Mouse (Mus musculus): ENCODE measurements around the gene Naa80.
A peak's percentile ranks its signal among the peaks of the same experiment; 100 is the strongest.

The Naa80 gene

GRCm38 (mm10) chr9:107578587-107578986 lies at the start of gene Naa80:
Gene Naa80 (plus strand): TSS chr9:107578887.
- DNase-seq (ENCODE audit: low spot score in 2 of 2), result no peak

GRCm38 (mm10) chr9:107533791-107534407 lies 44.8 kb upstream of the Naa80 start, which contains the start of gene Tmem115:
Gene Tmem115 (plus strand): TSS chr9:107533945.
- peak; percentile 96 to 98 for DNase-seq (ENCODE audit: low spot score in 2 of 2)

- no peak for DNase-seq (ENCODE audit: low spot score in 2 of 2)
Observed at GRCm38 (mm10) chr9:107534408-107535202, 44.1 kb upstream of the Naa80 start.

- peak; percentile 73 to 76 for DNase-seq (ENCODE audit: low spot score in 2 of 2)
Observed at GRCm38 (mm10) chr9:107538231-107538630, 40.5 kb upstream of the Naa80 start.

GRCm38 (mm10) chr9:107538711-107539110 lies 40.0 kb upstream of the Naa80 start:
- no peak for DNase-seq (ENCODE audit: low spot score in 2 of 2)

- DNase-seq (ENCODE audit: low spot score in 2 of 2), result no peak
Observed at GRCm38 (mm10) chr9:107539940-107540339, 38.7 kb upstream of the Naa80 start.

GRCm38 (mm10) chr9:107540420-107540819 lies 38.3 kb upstream of the Naa80 start:
- DNase-seq (ENCODE audit: low spot score in 2 of 2), result no peak

GRCm38 (mm10) chr9:107541005-107541404 lies 37.7 kb upstream of the Naa80 start:
- no peak for DNase-seq (ENCODE audit: low spot score in 2 of 2)

- DNase-seq (ENCODE audit: low spot score in 2 of 2), result peak; percentile 96
Observed at GRCm38 (mm10) chr9:107541474-107542351, 37.0 kb upstream of the Naa80 start, which contains the start of the genes Cyb561d2 and Nprl2. Gene Cyb561d2 (minus strand): TSS chr9:107542193. Gene Nprl2 (plus strand): TSS chr9:107542226.

- no peak for DNase-seq (ENCODE audit: low spot score in 2 of 2)
Observed at GRCm38 (mm10) chr9:107542352-107542686, 36.4 kb upstream of the Naa80 start.

GRCm38 (mm10) chr9:107542721-107543120 lies 36.0 kb upstream of the Naa80 start:
- DNase-seq (ENCODE audit: low spot score in 2 of 2), result no peak

GRCm38 (mm10) chr9:107543299-107543698 lies 35.4 kb upstream of the Naa80 start:
- no peak for DNase-seq (ENCODE audit: low spot score in 2 of 2)

- no peak for DNase-seq (ENCODE audit: low spot score in 2 of 2)
Observed at GRCm38 (mm10) chr9:107544196-107544700, 34.4 kb upstream of the Naa80 start.

- no peak for DNase-seq (ENCODE audit: low spot score in 2 of 2)
Observed at GRCm38 (mm10) chr9:107544729-107545128, 34.0 kb upstream of the Naa80 start.

GRCm38 (mm10) chr9:107545199-107545598 lies 33.5 kb upstream of the Naa80 start:
- no peak for DNase-seq (ENCODE audit: low spot score in 2 of 2)

GRCm38 (mm10) chr9:107545602-107546001 lies 33.1 kb upstream of the Naa80 start:
- DNase-seq (ENCODE audit: low spot score in 2 of 2), result peak in 1 of 2 experiments; percentile 78

- peak; percentile 94 for DNase-seq (ENCODE audit: low spot score in 2 of 2)
Observed at GRCm38 (mm10) chr9:107547026-107547425, 31.7 kb upstream of the Naa80 start, which contains the start of gene Zmynd10. Gene Zmynd10 (plus strand): TSS chr9:107547298.

- DNase-seq (ENCODE audit: low spot score in 2 of 2), result no peak
Observed at GRCm38 (mm10) chr9:107547957-107548356, 30.7 kb upstream of the Naa80 start.

GRCm38 (mm10) chr9:107548820-107549219 lies 29.9 kb upstream of the Naa80 start:
- no peak for DNase-seq (ENCODE audit: low spot score in 2 of 2)

- no peak for DNase-seq (ENCODE audit: low spot score in 2 of 2)
Observed at GRCm38 (mm10) chr9:107549297-107550074, 29.2 kb upstream of the Naa80 start.
